Mouse (Mus musculus) liver, adult 2 months (tissue): ENCODE data around the gene Mtcl1. TPM values are rescaled to one million over a fixed set of nuclear protein-coding genes. Genes with fewer than 3 reads are reported as not detected.

ENCODE experiments used
- DNase-seq: peaks from one replicate; pipeline ENCODE4 v3.0.0-alpha.2; 2011; ENCODE audit warnings: low read depth, low spot score; ENCODE audit errors: extremely low read depth
- H3K27ac ChIP-seq: fragments of 200-500 bp; replicated peaks from 2 replicates; pipeline ENCODE4 v1.5.1; 2012; ENCODE audit warnings: low read depth, mild to moderate bottlenecking, control low read depth, inconsistent platforms, low read length; ENCODE audit not compliant: insufficient read depth
- H3K27me3 ChIP-seq: fragments of 200-500 bp; 2 replicates; pipeline ENCODE4 v1.6.1; 2012; ENCODE audit warnings: mild to moderate bottlenecking, moderate library complexity, low read length, inconsistent platforms; ENCODE audit not compliant: control insufficient read depth, insufficient read depth
- H3K36me3 ChIP-seq: fragments of 200-500 bp; 2 replicates; pipeline ENCODE4 v1.6.1; 2012; ENCODE audit warnings: low read length, inconsistent platforms; ENCODE audit not compliant: control insufficient read depth, insufficient read depth
- H3K4me1 ChIP-seq: fragments of 200-500 bp; 2 replicates; pipeline ENCODE4 v1.6.1; 2011; ENCODE audit warnings: low read length; ENCODE audit not compliant: control insufficient read depth, insufficient read depth
- H3K4me3 ChIP-seq: fragments of 200-500 bp; 2 replicates; pipeline ENCODE4 v1.5.1; 2011; ENCODE audit warnings: low read depth, mild to moderate bottlenecking, control low read depth, low read length, moderate library complexity; ENCODE audit not compliant: insufficient read depth
- H3K79me2 ChIP-seq: fragments of 200-500 bp; 2 replicates; pipeline ENCODE4 v1.6.1; 2012; ENCODE audit warnings: inconsistent platforms, mild to moderate bottlenecking, low read length, moderate library complexity; ENCODE audit not compliant: control insufficient read depth, insufficient read depth
- H3K9ac ChIP-seq: fragments of 200-500 bp; 2 replicates; pipeline ENCODE4 v1.6.1; 2012; ENCODE audit warnings: low read depth, mild to moderate bottlenecking, control low read depth, inconsistent platforms, low read length
- CTCF ChIP-seq: fragments of 200-500 bp; IDR thresholded peaks from 2 replicates; pipeline ENCODE4 v1.5.1; 2011; ENCODE audit warnings: low read depth, low read length, control low read depth
- POLR2A ChIP-seq: fragments of 200-500 bp; IDR thresholded peaks from 2 replicates; pipeline ENCODE4 v1.6.1; 2011; ENCODE audit warnings: low read length, control low read depth; ENCODE audit not compliant: insufficient read depth; ENCODE audit errors: extremely low read depth
- WGBS: fragments of 180-500 bp; shearing (Covaris S2); methylation state at CpG from one replicate; pipeline ENCODE4 v1.1.7; 2018; 5-methylcytosine and 5-hydroxymethylcytosine counted together
- polyA plus RNA-seq: library from polyadenylated mRNA; depleted of rRNA; stranded (reverse); fragments of >200 nt; gene quantifications from 2 replicates; pipeline ENCODE4 v1.2.3, GENCODE M21; 2012
- total RNA-seq: library from RNA; depleted of rRNA; stranded (reverse); fragments of >200 nt; gene quantifications from 2 replicates; pipeline ENCODE4 v1.2.3, GENCODE M21; 2014

Gene Mtcl1
- total and polyA plus RNA-seq, 2 experiments, result 0.05 to 0.28 TPM

- no peak for TF ChIP-seq CTCF
- TF ChIP-seq POLR2A, result no peak
- Histone ChIP-seq H3K4me1 (no peaks in the 10 kb centered on the region), H3K4me3 (no peak overlapping the region), H3K79me2 (no peaks in the 10 kb centered on the region), H3K27me3 (no peaks in the 10 kb centered on the region), H3K27ac (no peak overlapping the region), H3K9ac (no peak overlapping the region), H3K36me3 (no peaks in the 10 kb centered on the region)
- 81% methylated on average over 12 of the region's 12 CpGs for WGBS
- no peak for DNase-seq
Observed at GRCm38 (mm10) chr17:66412155-66412970, 37.2 kb downstream of the Mtcl1 start.

DNA sequence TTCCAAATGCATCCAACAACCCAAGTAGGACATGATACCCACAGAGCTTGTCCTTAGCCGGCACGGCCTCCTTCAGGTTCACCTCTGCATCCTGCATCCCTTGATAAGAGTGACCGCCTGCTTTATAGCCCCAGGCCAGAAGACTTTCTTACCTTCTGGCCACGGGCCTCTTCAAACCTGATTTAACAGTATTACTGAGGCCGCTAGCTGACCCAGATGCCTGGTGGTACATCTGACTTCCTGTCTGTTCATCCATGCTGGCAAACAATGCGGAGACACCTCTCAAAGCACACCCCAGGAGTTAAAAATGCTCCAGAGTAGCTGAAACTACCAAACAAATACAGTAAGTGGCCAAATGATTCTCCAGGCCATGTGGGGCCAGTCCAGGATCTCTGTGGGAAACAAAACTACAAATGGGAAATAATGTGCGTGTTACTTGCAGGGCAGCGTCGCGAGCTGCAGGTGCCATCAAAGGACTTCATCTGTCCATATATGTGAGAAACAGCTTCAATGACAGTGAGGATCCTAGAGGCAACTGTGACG is 38.6 kb downstream of the Mtcl1 start:
- 87% methylated on average over 11 of the region's 11 CpGs for WGBS

GRCm38 (mm10) chr17:66409070-66409605 is 40.4 kb downstream of the Mtcl1 start:
- H3K27ac ChIP-seq, result no peak overlapping the region
- peaks cover 4% of the 10 kb centered on the region; the same call in 1 of the 2 replicates for H3K27me3 ChIP-seq
- H3K4me1 ChIP-seq, result no peaks in the 10 kb centered on the region
- no peak overlapping the region for H3K4me3 ChIP-seq
- no peak for DNase-seq
- no peaks in the 10 kb centered on the region for H3K36me3 ChIP-seq
- TF ChIP-seq POLR2A, result no peak
- no peak for TF ChIP-seq CTCF
- H3K79me2 ChIP-seq, result no peaks in the 10 kb centered on the region
- no peak overlapping the region for H3K9ac ChIP-seq
- 79% methylated on average over 9 of the region's 9 CpGs for WGBS

More for the DNA sequence above, 38.6 kb downstream of the Mtcl1 start:
- H3K4me3 ChIP-seq, result no peak overlapping the region
- no peaks in the 10 kb centered on the region for H3K4me1 ChIP-seq
- no peaks in the 10 kb centered on the region for H3K36me3 ChIP-seq
- H3K79me2 ChIP-seq, result no peaks in the 10 kb centered on the region
- H3K27me3 ChIP-seq, result no peaks in the 10 kb centered on the region
- no peak overlapping the region for H3K9ac ChIP-seq
- TF ChIP-seq CTCF (no peak), POLR2A (no peak)
- no peak for DNase-seq
- H3K27ac ChIP-seq, result no peak overlapping the region

- Histone ChIP-seq H3K9ac (no peak overlapping the region), H3K4me1 (no peaks in the 10 kb centered on the region), H3K36me3 (no peaks in the 10 kb centered on the region), H3K79me2 (no peaks in the 10 kb centered on the region), H3K27me3 (peaks cover 4% of the 10 kb centered on the region; the same call in 1 of the 2 replicates), H3K27ac (no peak overlapping the region), H3K4me3 (no peak overlapping the region)
- no peak for TF ChIP-seq CTCF
- no peak for TF ChIP-seq POLR2A
- 92% methylated on average over 5 of the region's 5 CpGs for WGBS
- DNase-seq, result no peak
Observed at GRCm38 (mm10) chr17:66408400-66408799, 41.1 kb downstream of the Mtcl1 start.

DNA sequence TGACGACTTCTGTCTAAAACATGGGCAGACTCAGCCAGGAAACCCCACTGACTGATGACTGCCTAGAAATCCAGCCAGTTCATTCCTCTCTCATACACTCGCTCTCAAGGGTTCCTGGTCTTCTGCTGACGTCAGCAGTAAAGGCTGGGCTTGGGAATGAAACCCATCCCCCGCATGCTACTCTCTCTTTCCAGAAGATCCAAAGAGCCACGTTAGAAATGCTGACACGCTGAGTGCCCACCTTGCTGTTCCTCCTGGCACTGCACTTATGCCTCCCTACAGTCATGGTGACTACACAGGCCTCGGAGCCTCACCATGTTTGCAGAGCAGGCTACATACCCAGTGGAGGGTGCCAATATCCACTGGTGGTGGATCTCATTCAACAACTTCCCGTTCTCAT is 41.7 kb downstream of the Mtcl1 start:
- Histone ChIP-seq H3K4me3 (no peak overlapping the region), H3K27me3 (peaks cover 4% of the 10 kb centered on the region; the same call in 1 of the 2 replicates), H3K9ac (no peak overlapping the region), H3K27ac (no peak overlapping the region), H3K4me1 (no peaks in the 10 kb centered on the region; the same call in 1 of the 2 replicates), H3K79me2 (no peaks in the 10 kb centered on the region), H3K36me3 (no peaks in the 10 kb centered on the region)
- no peak for DNase-seq
- no peak for TF ChIP-seq CTCF
- TF ChIP-seq POLR2A, result no peak
- 68% methylated on average over 8 of the region's 8 CpGs for WGBS
